Mouse (Mus musculus) C2C12 (cell line): Measurements from ENCODE around the gene Mllt1. TPM values are rescaled to one million over a fixed set of nuclear protein-coding genes. Genes with fewer than 3 reads are reported as not detected.

Experiments used
- H3K27me3 ChIP-seq: one replicate; pipeline ENCODE4 v1.6.1; 2011; ENCODE audit not compliant: control insufficient read depth, insufficient read depth, insufficient read length
- H3K36me3 ChIP-seq: one replicate; pipeline ENCODE4 v1.6.1; 2011; ENCODE audit not compliant: control insufficient read depth, insufficient read depth
- H3K4me3 ChIP-seq: one replicate; pipeline ENCODE4 v1.5.1; 2011; ENCODE audit warnings: mild to moderate bottlenecking, control low read depth; ENCODE audit not compliant: poor library complexity, insufficient read depth, severe bottlenecking
- H3K79me2 ChIP-seq: one replicate; pipeline ENCODE4 v1.6.1; 2011; ENCODE audit not compliant: control insufficient read depth, insufficient read depth
- H3K79me3 ChIP-seq: one replicate; pipeline ENCODE4 v1.6.1; 2011; ENCODE audit warnings: low read depth, control low read depth
- H3ac ChIP-seq: one replicate; pipeline ENCODE3; 2011; ENCODE audit warnings: low read depth; ENCODE audit not compliant: control insufficient read depth, insufficient read length
- CEBPB ChIP-seq: IDR thresholded peaks from one replicate; pipeline ENCODE4 v1.6.1; 2011; ENCODE audit warnings: low read depth, mild to moderate bottlenecking, control low read depth, moderate library complexity
- CTCF ChIP-seq: IDR thresholded peaks from one replicate; pipeline ENCODE4 v1.5.1; 2011; ENCODE audit not compliant: control insufficient read depth, insufficient read depth, insufficient read length
- FOSL1 ChIP-seq: IDR thresholded peaks from one replicate; pipeline ENCODE4 v1.8.0; 2011; ENCODE audit warnings: mild to moderate bottlenecking, low read length; ENCODE audit not compliant: poor library complexity, insufficient read depth, severe bottlenecking
- MAX ChIP-seq: IDR thresholded peaks from one replicate; pipeline ENCODE4 v1.6.1; 2011; ENCODE audit warnings: mild to moderate bottlenecking, control low read depth
- MYOD1 ChIP-seq: IDR thresholded peaks from one replicate; pipeline ENCODE4 v1.6.1; 2011; ENCODE audit warnings: low read depth; ENCODE audit not compliant: control insufficient read depth, insufficient read length
- MYOG ChIP-seq: IDR thresholded peaks from one replicate; pipeline ENCODE4 v1.6.1; 2011; ENCODE audit not compliant: control insufficient read depth, insufficient read length; ENCODE audit errors: extremely low read depth
- USF1 ChIP-seq: IDR thresholded peaks from one replicate; pipeline ENCODE4 v1.6.1; 2011; ENCODE audit warnings: low read depth, mild to moderate bottlenecking, control low read depth, moderate library complexity
- polyA plus RNA-seq: library from polyadenylated mRNA; unstranded; fragments of >200 nt; fragmentation: generic; extraction: Trizol; gene quantifications from one replicate; pipeline ENCODE4 v1.2.1, GENCODE M21; 2012; ENCODE audit warnings: missing spikeins

The Mllt1 gene
- polyA plus RNA-seq, 1 experiment: 38.9 TPM

DNA sequence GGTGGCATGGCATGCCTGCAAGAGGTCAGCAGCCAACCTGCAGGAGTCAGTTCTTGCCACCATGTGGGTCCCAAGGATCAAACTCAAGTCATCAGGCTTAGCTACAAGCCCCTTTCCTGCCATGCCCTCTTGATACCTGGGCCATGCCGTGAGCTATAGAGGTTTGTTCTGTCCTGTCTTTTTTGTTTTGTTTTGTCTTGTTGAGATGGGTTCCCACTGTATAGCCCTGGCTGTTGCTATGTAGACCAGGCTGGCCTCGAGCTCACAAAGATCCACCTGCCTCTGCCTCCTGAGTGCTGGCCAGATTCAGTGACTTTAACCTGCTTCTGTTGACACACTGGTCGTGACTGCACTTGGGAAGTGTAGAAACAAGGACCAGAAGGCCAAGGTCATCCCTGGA, 40.2 kb upstream of the Mllt1 start:
- Histone ChIP-seq H3K79me2 (no peaks in the 10 kb centered on the region), H3K36me3 (no peaks in the 10 kb centered on the region), H3K4me3 (no peak overlapping the region), H3ac (no peak overlapping the region), H3K79me3 (no peaks in the 10 kb centered on the region), H3K27me3 (peaks cover 51% of the 10 kb centered on the region)
- TF ChIP-seq CTCF (no peak), USF1 (no peak), MYOD1 (no peak), MAX (no peak), MYOG (no peak), CEBPB (no peak), FOSL1 (no peak)

DNA sequence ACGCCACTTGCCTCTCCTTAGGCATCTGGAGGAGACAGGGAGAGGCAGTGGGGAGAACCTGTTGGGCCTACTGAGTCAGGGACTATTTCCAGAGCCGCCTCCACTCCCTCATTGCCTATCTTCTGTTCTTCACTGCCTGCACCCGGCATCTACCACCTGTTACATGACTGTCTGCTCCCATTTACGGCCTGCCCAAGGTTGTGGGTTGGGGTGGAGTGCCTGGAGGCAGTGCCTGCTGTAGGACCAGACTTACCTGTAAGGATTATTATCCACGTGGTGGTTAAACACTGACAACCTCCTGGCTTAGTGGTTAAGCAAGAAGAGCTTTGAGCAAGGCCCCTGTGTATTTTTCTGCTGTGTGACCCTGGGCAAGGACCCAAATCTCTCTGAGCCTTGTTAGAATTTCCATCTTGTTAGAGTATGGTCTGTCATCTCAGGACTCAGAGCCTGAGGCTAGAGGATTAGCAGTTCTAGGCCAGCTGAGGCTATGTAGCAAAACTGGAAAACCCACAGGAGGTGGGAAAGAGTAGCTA, 39.6 kb upstream of the Mllt1 start:
- Histone ChIP-seq H3ac (no peak overlapping the region), H3K79me2 (no peaks in the 10 kb centered on the region), H3K79me3 (no peaks in the 10 kb centered on the region), H3K36me3 (no peaks in the 10 kb centered on the region), H3K27me3 (peaks cover 50% of the 10 kb centered on the region), H3K4me3 (no peak overlapping the region)
- no peak for TF ChIP-seq MYOD1
- no peak for TF ChIP-seq MYOG
- TF ChIP-seq FOSL1: no peak
- no peak for TF ChIP-seq USF1
- TF ChIP-seq CEBPB: no peak

DNA sequence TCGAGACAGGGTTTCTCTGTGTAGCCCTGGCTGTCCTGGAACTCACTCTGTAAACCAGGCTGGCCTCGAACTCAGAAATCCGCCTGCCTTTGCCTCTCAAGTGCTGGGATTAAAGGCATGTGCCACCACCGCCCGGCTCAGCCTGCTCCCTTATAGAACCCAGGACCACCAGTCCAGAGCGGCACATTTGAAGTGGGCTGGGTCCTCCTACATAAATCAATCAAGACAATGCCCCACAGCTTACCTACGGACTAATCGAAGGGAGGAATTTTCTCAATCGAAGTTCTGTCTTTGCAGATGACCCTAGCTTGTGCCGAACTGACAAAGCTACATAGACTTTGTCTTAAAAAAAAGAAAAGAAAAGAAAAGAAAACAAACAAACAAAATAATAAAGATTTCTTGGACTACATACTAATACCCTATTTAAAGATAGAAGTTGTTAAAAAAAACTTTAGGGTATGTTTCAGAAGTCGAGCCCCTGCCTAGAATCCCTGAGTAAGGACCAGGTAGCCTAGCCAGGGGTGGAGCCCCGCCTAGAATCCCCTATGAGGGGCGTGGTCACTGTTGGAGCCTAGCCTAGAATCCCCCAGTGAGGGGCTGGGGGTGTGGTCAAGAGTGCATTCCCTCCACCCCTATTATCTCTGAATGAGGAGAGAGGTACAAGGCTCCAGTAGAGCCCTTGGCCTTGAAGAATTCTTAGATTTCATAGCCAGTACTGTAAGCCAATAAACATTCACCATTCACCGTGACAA, 38.9 kb upstream of the Mllt1 start:
- Histone ChIP-seq H3K27me3 (peaks cover 51% of the 10 kb centered on the region), H3K4me3 (no peak overlapping the region), H3ac (no peak overlapping the region), H3K79me2 (no peaks in the 10 kb centered on the region), H3K79me3 (no peaks in the 10 kb centered on the region), H3K36me3 (no peaks in the 10 kb centered on the region)
- TF ChIP-seq MYOG (no peak), FOSL1 (no peak), CEBPB (no peak), MYOD1 (no peak), MAX (no peak), USF1 (no peak), CTCF (no peak)

DNA sequence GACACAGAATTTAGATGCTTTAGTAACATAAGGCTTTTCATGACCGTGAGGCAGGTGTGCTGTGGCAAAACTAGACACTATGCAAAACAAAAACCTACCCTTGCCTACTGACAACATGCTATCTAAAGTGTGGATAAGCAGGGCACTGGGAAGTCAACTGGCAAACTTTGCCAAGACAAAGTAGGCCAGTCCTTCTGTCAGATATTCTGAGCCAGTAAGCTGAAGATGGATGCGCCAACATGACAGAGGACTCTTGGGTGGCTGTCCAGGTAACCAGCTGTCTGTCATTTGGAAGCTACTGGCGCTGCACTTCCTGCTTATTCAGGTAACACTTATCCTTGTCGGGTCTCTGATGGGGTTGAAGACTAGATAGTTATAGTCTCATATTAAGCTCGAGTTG, 34.9 kb upstream of the Mllt1 start:
- no peaks in the 10 kb centered on the region for H3K79me2 ChIP-seq
- TF ChIP-seq MYOG (no peak), FOSL1 (no peak), CEBPB (no peak), CTCF (no peak), MYOD1 (no peak), MAX (no peak), USF1 (no peak)
- H3K27me3 ChIP-seq: peaks cover 30% of the 10 kb centered on the region
- no peak overlapping the region for H3K4me3 ChIP-seq
- H3K79me3 ChIP-seq: no peaks in the 10 kb centered on the region
- H3K36me3 ChIP-seq: no peaks in the 10 kb centered on the region
- no peak overlapping the region for H3ac ChIP-seq

DNA sequence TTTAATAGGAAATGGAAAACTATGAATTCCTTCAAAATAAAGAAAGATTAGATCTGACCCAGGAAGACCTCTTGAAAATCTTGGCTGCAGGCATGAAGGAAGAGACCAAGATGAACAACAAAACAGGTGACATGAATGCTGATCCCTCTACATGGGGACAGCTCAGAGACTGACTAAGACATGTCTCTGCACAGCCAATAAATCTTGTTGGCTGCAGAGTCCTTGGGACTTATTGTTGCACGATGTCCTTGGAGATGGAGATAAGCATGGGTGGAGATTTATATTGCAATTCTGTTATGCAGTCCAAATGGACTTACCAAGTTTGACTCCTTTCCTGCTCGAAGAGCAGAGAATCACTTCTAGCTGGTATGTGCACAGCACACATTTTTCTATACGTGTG, 34.1 kb upstream of the Mllt1 start:
- no peak for TF ChIP-seq MYOD1
- TF ChIP-seq FOSL1: no peak
- no peak for TF ChIP-seq CTCF
- no peak for TF ChIP-seq USF1
- no peak for TF ChIP-seq CEBPB
- TF ChIP-seq MAX: no peak
- TF ChIP-seq MYOG: no peak
- Histone ChIP-seq H3K79me2 (no peaks in the 10 kb centered on the region), H3K79me3 (no peaks in the 10 kb centered on the region), H3K36me3 (no peaks in the 10 kb centered on the region), H3K4me3 (no peak overlapping the region), H3ac (no peak overlapping the region), H3K27me3 (peaks cover 32% of the 10 kb centered on the region)

DNA sequence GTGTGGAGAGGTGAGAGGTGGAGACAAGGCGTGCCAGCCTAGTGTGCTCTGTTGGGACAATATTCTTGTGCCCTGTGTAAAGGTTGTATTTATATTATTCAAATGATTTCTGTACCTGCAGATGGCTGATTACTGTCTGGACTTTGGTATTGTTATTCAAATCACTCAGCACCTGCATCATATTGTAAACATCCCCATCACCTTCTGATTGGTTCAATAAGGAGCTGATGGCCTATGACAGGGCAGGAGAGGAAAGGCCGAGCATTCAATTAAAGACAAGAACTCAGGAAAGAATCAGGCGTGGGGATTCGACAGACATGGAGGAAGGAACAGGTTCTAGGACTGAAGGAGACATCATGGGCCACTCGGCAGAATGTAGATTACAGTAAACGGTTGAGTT, 28.4 kb upstream of the Mllt1 start:
- Histone ChIP-seq H3K36me3 (no peaks in the 10 kb centered on the region), H3K4me3 (no peak overlapping the region), H3K27me3 (peaks cover 11% of the 10 kb centered on the region), H3ac (no peak overlapping the region), H3K79me3 (no peaks in the 10 kb centered on the region), H3K79me2 (no peaks in the 10 kb centered on the region)
- no peak for TF ChIP-seq FOSL1
- TF ChIP-seq MAX: no peak
- TF ChIP-seq CEBPB: no peak
